Mouse (Mus musculus) heart, postnatal 0 days (tissue): ENCODE data around the gene Spns2.

ENCODE experiments used
- CTCF ChIP-seq: IDR thresholded peaks from 2 replicates; pipeline ENCODE4 v1.5.1; 2016; ENCODE audit warnings: antibody characterized with exemption, control low read depth, low read depth
- EP300 ChIP-seq: IDR thresholded peaks from 2 replicates; pipeline ENCODE4 v1.6.1; 2016; ENCODE audit warnings: antibody characterized with exemption, low read depth

- TF ChIP-seq CTCF (no peak), EP300 (no peak)
Observed at GRCm38 (mm10) chr11:72420460-72421122, 69.1 kb downstream of the Spns2 start.
